Mouse (Mus musculus) kidney, adult 2 months (tissue): ENCODE measurements around the gene Aebp2.

Source experiments
- CTCF ChIP-seq: fragments of 200-500 bp; conservative IDR thresholded peaks from 2 replicates; pipeline ENCODE4 v1.5.1; 2011; ENCODE audit warnings: low read depth, mild to moderate bottlenecking, control low read depth, low read length, moderate library complexity, mixed read lengths; ENCODE audit not compliant: insufficient read depth, insufficient read length
- POLR2A ChIP-seq: fragments of 200-500 bp; IDR thresholded peaks from one replicate; pipeline ENCODE4 v1.6.1; 2011; ENCODE audit warnings: low read depth, low read length, control low read depth

- TF ChIP-seq POLR2A (no peak), CTCF (no peak)
These were observed 13.8 kb downstream of the Aebp2 start for GRCm38 (mm10) chr6:140636290-140636689.
